12 mouse cellular contexts compared by ENCODE assay signal in genomic region chr7:111777186-111777585, GRCm38 (mm10). TPM values are rescaled to one million over a fixed set of nuclear protein-coding genes. Genes with fewer than 3 reads are reported as not detected.
DNase-seq lines count a peak whose midpoint lies in the region; ATAC-seq and TF ChIP-seq lines count a peak whose summit lies in the region.
"Had no signal": no experiment of that assay in that cellular context is flagged by ENCODE, and none has a peak within 500 bp of the region (broad histone marks: within the 10 kb centered on the region; RNA-seq: fewer than 3 reads in every experiment).

No protein-coding gene starts in this region.

- H3K27ac ChIP-seq in layer of hippocampus, adult 2 months: peak overlapping the region; percentile 92
- no peak overlapping the region for H3K27ac ChIP-seq in hindbrain, embryonic 16.5 days (ENCODE audit: low read depth, low read length)
- H3K27ac ChIP-seq in midbrain, embryonic 15.5 days: no peak overlapping the region
- H3K27ac ChIP-seq: macrophage had no signal

- peaks cover 19% of the 10 kb centered on the region for H3K4me1 ChIP-seq in hindbrain, embryonic 16.5 days (ENCODE audit: control insufficient read depth, insufficient read depth, low read depth, low read length)
- H3K4me1 ChIP-seq in midbrain, embryonic 15.5 days: peaks cover 18% of the 10 kb centered on the region

- no peak for ATAC-seq in hindbrain, embryonic 16.5 days
- ATAC-seq in midbrain, embryonic 15.5 days (replicated peaks): no peak

- peak overlapping the region; percentile 84 for H3K4me3 ChIP-seq in layer of hippocampus, adult 2 months
- peak overlapping the region; percentile 58; the same call in 1 of the 2 replicates for H3K4me3 ChIP-seq in hindbrain, embryonic 16.5 days (ENCODE audit: low read length)
- peak overlapping the region; percentile 56; the same call in 1 of the 2 replicates for H3K4me3 ChIP-seq in midbrain, embryonic 15.5 days

- H3K36me3 ChIP-seq in hindbrain, embryonic 16.5 days (ENCODE audit: control insufficient read depth, insufficient read depth, low read length): no peaks in the 10 kb centered on the region
- H3K36me3 ChIP-seq in midbrain, embryonic 15.5 days (replicated peaks): no peaks in the 10 kb centered on the region

- H3K9me3 ChIP-seq in hindbrain, embryonic 16.5 days (ENCODE audit: control insufficient read depth, low read length): no peaks in the 10 kb centered on the region
- H3K9me3 ChIP-seq in midbrain, embryonic 15.5 days: no peaks in the 10 kb centered on the region

- H3K4me2 ChIP-seq in hindbrain, embryonic 16.5 days (ENCODE audit: low read length): peak overlapping the region; percentile 99
- peak overlapping the region; percentile 98 for H3K4me2 ChIP-seq in midbrain, embryonic 15.5 days

- TF ChIP-seq CTCF in layer of hippocampus, adult 2 months (conservative IDR thresholded peaks at IDR 0.05): no peak

- 89% methylated on average over 2 of the region's 2 CpGs for WGBS in hindbrain, embryonic 16.5 days
- 82% methylated on average over 2 of the region's 2 CpGs for WGBS in midbrain, embryonic 15.5 days

- H3K9ac ChIP-seq in hindbrain, embryonic 16.5 days (ENCODE audit: low read depth, low read length): no peak overlapping the region
- no peak overlapping the region for H3K9ac ChIP-seq in midbrain, embryonic 15.5 days

- DNase-seq in layer of hippocampus, adult 2 months (ENCODE audit: low spot score in 2 of 2): no peak
- DNase-seq in layer of hippocampus, adult 9-10 months (ENCODE audit: low spot score): no peak
- DNase-seq in kidney, adult 18-20 months: peak; percentile 41
- no peak for DNase-seq in natural killer cell, adult 2 months (ENCODE audit: low spot score in 2 of 2)
- DNase-seq in cerebellum, postnatal 10 days: no peak
- no peak for DNase-seq in thymus, adult 18-20 months
- DNase-seq: cerebellum, adult 18-20 months; heart, adult 18-20 months had no signal

- H3K27me3 ChIP-seq in hindbrain, embryonic 16.5 days (replicated peaks; ENCODE audit: control insufficient read depth, insufficient read depth, low read length): no peaks in the 10 kb centered on the region; the same call in 1 of the 2 replicates
- H3K27me3 ChIP-seq in midbrain, embryonic 15.5 days (replicated peaks): no peaks in the 10 kb centered on the region; the same call in 1 of the 2 replicates

RNA-seq across cellular contexts. Expression of gene Galnt18, which starts 2.6 kb away (rescaled TPM):
- 10 to 100 TPM; 55.7 to 62.1 TPM for total RNA-seq in layer of hippocampus, adult 2 months (2021)
- polyA plus RNA-seq in hindbrain, embryonic 16.5 days (2015; fragmentation: Nextera tagmentation; extraction: Ambion mirVana): 18.6 and 20.9 TPM in 2 replicates
- 16.8 and 17.9 TPM in 2 replicates for polyA plus RNA-seq in midbrain, embryonic 15.5 days (2015; fragmentation: Nextera tagmentation; extraction: Ambion mirVana)
- total RNA-seq: MEL had no signal
- polyA plus RNA-seq: macrophage had no signal
